Mouse (Mus musculus) kidney, postnatal 4 days (tissue): ENCODE data around the gene Cd2.

Source experiments
- DNase-seq, 2 experiments: peaks; one replicate each; pipeline ENCODE4 v3.0.0; 2021; ENCODE audit warnings: mixed read lengths in 2 of 2

Gene Cd2

DNA sequence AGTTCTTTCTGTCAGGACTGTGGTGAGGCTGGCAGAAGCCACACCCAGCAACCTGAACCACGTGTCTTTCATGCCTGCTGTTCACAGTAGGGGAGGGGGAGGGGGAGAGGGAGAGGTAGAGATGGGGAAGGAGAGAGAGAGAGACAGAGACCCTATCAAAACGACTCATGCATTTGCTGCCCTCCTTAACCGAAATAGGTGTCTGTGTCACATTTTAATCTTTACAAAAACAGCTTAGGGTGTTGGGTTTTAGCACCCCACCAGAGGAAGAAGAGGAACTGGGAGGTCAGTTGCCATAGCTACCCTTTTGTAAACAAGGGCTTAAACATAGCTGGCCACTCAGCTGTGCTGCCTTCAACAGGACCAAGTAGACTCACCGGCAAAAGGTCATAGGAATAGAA lies at the start of gene Cd2:
Gene Cd2 (minus strand): TSS at position 29 of the 401 bp plus-strand sequence.
- DNase-seq, result no peak

DNA sequence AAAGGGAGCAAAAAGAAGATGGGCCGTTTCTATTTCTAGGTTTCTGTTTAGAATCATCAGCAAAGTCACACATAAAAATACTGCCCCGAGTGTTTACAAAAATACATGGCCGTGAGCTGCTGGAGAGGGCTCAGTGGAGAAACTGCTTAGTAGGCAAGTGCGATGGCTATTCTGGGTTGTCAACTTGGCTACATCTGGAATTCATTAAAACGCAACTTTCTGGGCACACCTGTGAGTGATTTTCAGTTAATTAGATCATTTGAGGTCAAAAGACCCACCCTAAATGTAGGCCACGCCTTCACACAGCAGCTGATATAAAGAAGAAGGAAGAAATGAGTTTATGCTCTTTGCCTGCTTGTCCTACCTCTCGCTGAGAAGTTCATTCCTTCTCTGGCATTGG lies 40.9 kb upstream of the Cd2 start:
- no peak for DNase-seq

DNA sequence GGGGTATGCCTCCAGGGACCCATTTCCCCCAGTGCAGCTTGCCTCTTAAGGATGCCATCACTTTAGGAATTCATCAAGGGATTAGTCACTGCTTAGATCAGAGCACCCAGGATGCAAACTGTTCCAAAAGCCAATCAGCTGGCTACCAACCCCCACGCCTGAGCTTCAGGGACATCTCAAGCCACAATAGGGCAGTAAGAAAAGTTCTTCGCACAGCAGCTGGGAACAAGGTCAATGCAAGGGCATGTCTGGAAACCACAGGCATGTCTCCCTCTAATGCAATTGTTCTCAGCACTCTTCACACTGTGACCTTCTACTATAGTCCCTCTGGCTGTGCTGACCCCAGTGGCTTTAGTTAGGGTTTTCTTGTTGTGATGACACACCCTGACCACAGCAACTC lies 39.5 kb upstream of the Cd2 start:
- DNase-seq, result no peak

DNA sequence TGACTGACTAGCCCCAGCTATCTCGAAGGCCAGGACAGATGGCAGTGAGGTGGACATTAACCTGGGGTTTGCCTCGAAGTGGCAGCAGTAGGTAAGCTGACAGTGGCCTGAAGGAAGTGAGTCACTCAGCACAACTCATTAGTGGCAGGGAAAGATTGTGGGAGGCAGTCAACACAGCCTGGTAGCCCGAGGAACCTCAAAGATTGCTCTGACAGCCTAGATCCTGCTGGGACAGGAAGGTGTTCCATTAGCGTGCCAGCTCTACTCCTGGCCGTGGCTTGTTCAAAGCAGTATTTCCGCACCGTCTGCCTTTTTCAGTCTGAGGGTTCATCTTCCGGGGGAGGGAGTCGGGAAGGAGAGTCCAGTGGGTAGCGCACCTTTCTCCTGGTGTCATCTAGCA lies 34.7 kb upstream of the Cd2 start:
- DNase-seq, result no peak

DNA sequence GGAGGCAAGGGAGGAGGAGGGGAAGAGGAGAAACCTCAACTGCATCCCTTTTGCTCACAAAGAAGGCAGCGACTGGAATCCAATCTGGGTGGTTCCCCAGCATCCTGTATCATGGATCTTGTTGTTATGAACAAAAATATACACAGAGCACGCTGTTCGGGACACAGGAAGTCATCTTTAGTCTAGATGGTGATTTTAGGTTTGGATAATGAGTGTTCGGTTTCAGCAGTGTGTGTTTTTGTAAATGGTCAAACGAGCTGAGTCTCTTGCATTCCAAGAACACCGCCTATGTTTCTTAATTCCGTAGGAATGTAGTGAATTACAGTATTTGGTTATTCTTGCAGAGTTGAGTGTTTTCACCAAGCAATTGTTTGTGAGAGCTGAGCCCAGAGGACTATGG lies 33.1 kb upstream of the Cd2 start:
- DNase-seq, result no peak

DNA sequence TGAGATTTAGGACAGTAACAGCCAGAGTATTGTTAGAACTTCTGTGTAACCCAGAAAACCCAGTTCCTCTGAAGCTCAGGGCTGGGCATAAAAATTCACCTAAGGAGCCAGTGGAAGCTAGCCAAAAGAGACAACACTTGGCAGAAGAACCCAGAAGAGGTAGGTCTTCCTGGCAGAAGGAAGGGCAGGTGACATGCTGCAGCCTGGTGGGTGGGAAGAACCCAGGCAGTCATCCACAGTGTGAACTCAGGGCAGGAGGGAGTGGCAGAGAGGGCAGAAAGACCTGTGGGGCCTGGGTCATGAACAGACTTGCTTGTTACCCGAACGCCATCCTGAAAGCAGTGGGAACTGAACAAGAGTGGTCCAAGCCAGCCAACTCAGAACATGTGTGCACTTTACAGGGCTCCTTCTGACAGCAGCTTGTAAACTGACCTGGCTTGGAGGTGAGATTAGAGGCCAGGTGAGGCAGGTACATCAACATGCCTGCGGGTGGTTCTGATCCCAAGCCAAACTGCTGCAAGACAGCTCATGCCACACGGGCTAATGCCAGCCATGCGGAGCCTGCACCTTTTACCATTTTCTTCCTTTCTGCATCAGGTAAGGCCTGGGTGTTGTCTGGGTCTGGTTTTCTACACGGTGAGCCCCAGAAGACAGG lies 30.9 kb upstream of the Cd2 start:
- no peak for DNase-seq

DNA sequence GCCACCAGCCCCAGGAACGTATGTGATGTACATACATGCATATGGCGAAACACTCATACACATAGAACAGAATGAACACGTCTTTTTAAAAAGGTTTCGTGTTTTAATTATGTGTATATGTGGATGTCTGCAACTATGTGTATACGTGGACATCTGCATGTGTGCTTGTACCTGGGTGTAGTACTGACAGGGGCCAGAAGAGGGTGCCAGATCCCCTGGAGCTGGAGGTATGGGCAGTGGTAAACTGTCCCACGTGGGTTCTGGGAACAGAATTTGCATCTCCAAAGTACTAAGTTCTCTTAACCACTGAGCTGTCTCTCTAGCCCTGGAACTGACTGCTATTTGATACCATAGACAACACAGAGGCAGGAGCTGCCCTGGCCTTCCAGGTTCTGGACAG lies 30.4 kb upstream of the Cd2 start:
- DNase-seq, result peak; percentile 69 to 74

DNA sequence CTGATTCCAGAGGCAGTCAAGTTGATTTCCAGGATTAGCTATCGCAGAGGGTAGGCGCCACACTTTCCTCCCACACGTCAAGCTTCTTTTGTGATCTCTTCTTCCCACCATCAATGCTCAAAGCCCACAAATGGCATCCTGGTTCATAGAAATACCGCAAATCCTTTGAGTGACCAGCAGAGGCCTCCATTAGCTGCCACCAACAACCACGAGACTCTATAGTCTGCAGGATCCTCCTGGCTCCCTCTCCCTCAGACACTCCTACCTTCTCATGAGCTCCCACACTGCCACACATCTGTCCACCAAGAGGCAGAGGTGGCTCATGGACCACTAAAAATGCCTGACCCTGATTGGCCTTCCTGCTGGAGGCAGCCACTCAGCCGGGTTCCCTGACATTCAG lies 27.2 kb upstream of the Cd2 start:
- no peak for DNase-seq

DNA sequence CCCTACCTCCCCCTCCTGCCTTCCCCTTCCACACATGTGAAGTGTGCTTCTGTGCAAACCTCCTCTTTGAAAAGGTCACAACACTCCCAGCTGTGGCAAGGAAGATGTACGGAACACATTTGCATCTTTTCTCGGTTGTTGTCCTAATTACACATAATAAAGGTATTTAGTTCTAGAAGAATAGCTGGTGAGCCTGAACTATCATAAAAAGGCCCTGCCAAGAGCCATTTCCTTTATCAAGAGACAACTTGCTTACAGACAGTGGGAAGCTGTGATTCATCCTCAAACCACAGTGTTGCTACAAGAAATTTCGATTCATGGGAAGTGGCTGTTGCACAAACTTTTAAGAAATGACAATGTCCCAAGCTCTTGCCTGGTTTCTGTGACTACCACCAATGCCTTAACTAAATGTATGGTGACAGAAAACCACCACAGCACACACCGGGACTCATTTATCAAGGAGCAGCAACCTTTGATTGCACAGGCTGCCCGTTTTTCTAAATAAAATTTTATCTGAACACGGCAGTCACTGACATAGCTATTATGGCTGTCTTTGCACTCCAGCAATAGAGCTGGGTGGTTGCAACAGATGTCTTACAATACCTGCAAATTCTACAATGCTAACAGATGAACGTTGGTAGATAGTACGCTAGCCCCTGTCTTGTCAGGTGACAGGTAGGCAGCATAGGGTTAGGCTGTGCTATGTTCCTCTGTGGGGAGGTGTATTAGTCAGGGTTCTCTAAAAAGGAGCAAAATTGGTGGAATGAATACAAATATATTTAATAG lies 25.7 kb upstream of the Cd2 start:
- DNase-seq, result no peak

DNA sequence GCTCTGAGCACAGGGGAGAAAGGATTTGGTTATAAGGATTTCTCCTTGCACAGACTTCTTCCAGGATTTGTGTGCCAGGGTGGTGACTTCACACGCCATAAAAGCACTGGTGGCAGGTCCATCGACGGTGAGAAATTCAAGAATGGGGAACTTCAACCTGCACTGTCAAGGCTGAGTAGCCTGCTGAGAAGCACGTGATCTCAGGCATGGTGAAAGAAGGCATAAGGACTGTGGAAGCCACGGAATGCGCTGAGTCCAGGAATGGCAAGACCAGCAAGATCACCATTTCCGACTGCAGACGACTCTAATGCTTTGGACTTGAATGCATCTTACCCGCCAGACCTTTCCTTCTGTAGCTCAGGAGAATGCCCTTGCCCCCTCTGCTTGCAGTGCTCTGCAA lies 23.2 kb upstream of the Cd2 start:
- DNase-seq, result peak; percentile 36 to 67

DNA sequence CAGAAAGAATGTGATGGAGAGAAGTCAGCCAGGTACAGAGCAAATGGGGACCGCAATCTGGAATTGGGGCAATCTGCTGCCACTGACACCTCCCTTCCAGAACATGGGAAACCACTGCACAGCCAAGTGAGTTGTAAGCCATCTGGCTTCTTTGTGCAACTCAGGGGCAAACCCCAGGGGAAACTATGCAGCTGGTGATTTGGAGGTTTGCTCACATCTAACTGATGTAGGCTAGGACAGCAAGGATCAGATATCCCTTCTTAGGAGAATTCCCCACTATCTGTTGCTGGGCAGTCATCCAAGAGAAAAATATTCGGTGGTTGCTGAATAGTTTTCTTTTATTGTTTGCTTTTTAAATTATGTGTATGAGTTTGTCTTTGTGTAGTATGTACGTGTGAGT lies 21.9 kb upstream of the Cd2 start:
- DNase-seq, result no peak

DNA sequence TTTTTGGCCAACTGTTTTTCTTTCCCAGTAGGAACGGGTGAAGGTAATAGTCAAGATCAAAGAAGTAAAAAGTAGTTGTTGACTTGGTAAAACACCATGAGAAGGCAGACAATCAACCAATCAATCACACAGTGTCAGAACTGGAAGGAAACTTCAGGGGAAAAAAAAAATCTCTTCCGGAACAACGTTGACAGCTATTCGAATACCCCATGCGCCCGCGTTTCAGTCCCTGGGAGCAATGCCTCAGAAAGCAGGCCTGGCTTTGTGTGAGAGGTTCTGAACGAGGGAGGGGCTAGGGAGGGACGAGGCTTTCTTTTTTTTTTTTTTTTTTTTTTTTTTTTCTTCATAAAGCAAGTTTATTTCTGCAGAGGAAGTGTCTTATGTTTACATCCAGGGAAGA lies 18.4 kb upstream of the Cd2 start:
- DNase-seq, result no peak

DNA sequence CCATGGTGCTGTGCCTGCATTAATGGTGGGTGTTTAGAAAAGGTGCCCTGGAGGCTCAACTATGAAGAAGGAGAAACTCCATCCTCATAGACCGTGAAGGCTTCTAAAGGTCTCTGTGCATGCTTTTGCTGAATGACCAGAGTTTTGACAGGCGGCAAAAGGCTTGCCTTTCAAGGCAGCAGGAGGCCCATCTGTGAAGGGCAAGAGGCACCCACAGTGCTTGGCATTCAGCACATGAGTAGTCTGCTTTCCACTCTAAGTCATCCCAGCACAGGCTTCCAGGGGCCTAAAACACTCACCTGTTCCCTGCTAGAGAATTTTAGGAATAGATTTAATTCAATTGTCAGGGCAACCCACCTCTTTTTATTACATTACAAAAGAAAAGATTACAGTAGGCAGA lies 17.3 kb upstream of the Cd2 start:
- no peak for DNase-seq

DNA sequence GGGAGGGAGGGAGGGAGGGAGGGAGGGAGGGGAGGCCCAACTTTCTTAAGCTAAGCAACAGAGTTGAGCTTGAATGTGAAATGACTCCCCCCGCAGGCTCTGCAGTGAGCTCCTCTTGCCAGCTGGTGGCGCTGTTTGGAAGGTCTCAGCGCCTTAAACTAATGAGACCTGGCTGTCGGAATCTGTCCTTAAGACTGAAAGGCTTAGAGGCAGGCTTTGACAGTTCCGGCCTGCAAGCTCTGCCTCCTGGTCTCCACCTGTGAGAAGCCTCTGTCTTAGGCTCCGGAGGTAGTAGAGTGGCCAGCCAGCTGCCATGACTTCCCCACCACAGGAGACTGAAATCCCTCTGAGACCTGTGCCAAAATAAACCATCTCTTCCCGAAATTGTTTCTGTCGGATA lies 16.4 kb upstream of the Cd2 start:
- DNase-seq, result peak; percentile 87 to 88

DNA sequence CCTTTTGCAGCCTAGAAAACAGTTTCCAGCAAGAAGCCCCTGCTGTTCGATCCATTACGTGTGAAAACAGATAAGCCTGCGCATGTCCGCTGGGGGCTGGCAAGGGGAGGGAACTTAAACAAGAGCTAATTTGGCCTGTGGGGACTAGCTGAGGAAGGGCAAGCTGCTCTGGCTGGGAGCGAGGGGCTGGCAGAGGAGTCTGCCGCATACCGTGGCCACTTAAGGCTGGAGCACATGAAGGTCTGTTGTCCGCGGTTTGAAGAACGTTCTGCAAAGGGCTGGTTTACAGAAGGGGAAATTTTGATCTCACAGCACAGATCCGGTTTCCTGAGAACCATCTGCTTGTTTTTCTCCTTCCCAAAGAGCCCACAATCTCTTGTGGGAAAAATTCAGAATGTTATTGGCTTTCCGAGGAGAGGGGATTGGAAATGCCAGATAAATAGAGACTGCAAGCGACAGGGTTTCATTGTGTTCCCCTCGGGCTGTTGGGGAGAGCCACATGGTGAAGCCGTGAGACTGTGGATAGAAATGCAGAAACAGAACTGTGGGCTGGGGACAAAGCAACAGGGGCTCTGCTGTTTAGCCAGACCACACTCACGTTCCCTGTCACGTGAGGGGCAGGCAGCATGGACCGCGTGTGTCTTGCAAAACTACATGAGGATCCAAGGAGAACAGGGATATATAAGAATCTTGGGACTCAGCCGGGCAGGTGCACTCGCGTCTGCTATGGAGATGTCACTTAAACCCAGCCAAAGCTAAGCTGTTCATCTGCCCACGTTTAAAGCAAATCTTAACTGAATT lies 12.7 kb upstream of the Cd2 start:
- DNase-seq, result peak; percentile 37 to 40

DNA sequence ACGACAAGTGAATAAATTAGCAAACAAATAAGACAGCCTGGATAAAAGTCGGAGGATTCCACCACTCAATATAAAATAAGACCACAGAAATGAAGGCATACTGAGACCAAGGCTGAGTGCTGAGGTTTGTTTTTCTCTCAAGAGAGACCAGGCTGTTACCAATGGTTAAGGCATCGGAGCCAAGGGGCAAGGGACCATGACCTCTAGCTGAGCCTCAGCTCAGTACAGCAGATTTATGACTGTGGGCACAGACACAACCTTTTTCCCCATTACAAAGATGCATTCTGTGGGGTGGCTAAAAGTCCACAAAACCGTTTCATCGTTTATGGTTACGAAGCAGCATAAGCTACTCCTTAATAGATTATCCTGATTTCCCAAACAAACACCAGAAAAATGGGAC lies 11.9 kb upstream of the Cd2 start:
- no peak for DNase-seq

DNA sequence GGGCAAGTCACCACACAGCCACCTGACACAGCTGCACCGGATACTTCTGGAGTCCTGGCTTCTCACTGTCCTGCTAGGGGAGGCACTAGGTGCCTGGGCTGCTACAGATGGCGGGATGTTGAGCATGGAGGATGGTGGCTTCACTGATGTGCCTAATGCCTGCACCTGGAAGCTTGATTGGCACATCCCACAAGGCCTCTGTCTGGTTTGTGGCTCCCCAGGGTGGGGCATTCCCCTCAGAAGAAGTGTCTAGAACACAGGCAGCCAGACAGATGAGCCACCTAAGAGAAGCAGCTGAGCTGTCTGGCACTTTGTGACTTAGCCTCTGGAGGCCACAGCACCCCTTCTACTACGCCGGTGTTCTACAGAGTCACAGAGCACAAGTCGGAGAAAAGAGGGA lies 9.5 kb upstream of the Cd2 start:
- DNase-seq, result no peak

DNA sequence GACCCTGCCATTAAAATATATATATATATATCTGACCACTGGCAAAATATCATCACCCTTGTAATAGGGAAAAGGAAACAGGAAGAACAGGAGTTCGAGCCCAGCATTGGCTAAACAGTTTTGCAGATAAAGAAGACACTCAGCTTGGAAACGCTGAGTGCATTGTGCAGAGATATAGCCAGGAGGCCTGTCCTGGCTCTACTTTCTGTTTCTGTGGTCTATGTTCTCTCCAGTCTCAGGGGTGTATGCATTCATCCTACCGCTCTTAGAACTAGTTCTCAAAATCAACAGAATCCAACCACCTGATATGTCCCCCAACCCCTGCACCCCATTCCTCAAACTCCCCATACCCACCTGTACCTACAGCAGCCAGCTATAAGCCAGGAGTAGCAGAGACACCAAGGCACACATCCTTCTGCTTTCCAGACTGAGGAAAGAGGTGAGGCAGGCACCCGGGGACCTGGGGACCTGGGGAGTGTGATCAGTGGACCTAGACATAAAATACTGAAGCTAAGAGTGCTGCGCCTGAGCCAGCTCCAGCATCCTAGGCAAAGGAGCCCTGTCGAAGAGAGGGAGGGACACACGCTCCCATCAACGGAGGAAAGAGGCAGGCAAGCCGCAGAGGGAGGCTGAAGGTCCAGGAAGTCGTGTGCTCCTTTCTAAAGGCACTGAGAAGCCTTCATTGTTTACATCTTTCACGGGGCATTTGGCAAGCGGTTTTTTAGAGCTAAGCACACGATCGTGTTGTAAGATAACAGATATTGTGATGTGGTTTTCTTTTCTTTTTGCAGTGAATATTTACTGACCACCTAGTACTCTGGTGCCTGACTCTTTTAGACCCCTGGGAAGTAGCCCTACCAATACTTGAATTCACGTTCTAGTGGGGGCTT lies 8.4 kb upstream of the Cd2 start:
- DNase-seq, result no peak

DNA sequence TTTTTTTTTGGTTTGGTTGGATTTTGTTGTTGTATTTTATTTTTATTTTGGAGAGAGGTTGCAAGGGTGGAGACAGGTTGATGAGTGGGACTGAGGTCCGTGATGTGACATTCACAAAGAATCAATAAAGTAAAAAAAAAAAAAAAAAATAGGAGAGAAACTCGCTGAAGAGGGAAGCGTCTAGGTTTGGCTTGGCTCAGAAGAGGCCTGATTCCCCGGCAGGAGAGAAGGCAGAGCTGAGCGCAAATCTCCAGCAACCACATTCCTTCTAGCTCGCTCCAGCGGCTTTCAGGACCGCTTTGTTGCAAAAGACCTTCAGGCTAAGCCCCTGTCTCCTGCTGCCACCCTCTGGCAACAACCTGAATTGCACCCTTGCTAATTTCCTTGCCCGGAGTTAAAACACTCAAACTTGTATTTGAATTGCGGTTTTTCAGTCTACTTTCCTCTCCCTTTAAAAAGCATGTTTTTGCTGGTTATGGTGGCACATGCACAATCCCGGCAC lies 7.7 kb upstream of the Cd2 start:
- DNase-seq, result peak; percentile 95 to 96

DNA sequence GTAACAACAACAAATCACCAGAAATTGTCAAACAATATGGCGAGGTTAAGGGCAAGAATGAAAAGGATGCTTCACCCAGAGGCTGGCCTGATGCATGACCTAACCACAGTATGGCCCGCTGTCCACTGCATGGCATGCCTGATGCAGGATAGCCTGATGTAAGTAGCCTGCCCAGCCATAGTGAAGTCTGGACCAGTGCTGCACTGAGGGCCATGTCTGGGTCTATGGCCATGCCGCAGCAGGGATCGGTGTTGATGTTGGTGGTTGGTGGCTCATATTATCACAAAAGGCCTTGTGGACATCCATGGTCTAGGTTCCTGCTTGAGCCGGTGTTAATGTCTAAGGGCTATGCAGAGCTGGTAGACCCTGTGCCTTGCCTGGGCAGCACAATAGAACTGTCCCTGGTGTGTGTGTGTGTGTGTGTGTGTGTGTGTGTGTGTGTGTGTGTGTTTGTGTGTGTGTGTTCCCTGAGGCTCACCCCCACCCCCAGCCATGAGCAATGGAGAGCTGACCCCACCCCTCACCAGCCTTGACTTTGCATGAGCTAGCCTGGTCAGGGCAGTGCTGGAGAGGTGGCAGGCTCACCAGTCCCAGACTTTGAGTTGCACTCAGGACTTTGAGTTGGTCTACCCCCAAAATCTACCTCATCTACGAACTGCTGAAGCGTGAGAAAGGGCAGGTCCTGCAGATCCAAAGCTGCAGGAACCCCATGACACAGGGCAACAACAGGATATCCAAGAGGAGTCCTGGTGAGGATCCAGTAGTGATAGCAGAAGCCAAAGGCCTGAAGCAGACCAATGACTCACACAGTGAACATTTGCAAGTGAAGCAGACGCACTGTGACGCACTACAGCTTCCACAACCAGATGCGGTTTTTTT lies 7.0 kb upstream of the Cd2 start:
- DNase-seq, result no peak

DNA sequence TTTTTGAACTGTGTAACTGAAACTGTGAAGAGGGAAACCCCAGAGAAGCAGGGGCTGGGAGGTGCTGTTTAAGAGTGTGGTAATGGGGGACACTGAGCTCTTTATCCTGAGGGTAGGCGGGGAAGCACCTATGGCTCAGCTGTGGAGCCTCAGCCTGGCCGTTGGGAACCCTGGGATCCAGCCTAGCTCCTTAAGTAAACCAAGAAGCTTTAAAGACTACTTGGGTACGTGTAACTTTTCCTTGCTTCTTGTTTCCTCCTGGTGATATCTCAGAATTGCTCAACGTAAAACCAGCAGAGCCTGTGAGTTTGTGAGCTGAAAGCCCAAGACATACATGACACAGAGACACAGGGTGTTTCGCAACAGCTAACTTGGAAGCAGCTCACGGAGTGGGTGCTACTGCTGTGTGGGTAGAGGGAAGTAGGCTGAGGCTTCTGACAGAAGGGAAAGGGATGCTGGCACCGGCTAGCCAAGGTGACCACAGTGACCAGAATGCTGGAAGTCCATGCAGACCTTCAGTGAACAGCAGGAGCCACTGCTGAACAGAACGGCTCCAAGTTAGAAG lies 5.9 kb upstream of the Cd2 start:
- no peak for DNase-seq
